ENCODE assay signal across 8 mouse cellular contexts in genomic region chr4:151516998-151517799, GRCm38 (mm10).
DNase-seq lines count a peak whose midpoint lies in the region; ATAC-seq and TF ChIP-seq lines count a peak whose summit lies in the region.

No protein-coding gene starts in this region.

- H3K4me1 ChIP-seq in lung, postnatal 0 days (ENCODE audit: insufficient read depth, low read depth, low read length): no peaks in the 10 kb centered on the region

- H3K27ac ChIP-seq in lung, postnatal 0 days (ENCODE audit: low read length): no peak overlapping the region

- H3K36me3 ChIP-seq in lung, postnatal 0 days (ENCODE audit: insufficient read depth, low read length): no peaks in the 10 kb centered on the region

- no peaks in the 10 kb centered on the region for H3K9me3 ChIP-seq in lung, postnatal 0 days (ENCODE audit: low read length)

- TF ChIP-seq EP300 in lung, postnatal 0 days (IDR thresholded peaks at IDR 0.05): no peak

- WGBS in lung, postnatal 0 days: 24% methylated on average over 11 of the region's 11 CpGs

- no peak overlapping the region for H3K9ac ChIP-seq in lung, postnatal 0 days (replicated peaks; ENCODE audit: low read depth)

- H3K27me3 ChIP-seq in lung, postnatal 0 days (replicated peaks; ENCODE audit: insufficient read depth, low read length): no peaks in the 10 kb centered on the region

- no peak overlapping the region for H3K4me2 ChIP-seq in lung, postnatal 0 days (replicated peaks; ENCODE audit: low read depth, low read length)

- TF ChIP-seq CTCF in lung, postnatal 0 days (IDR thresholded peaks at IDR 0.05): no peak

- DNase-seq in embryo, embryonic 11 days: peak; percentile 27
- no peak for DNase-seq in embryo, embryonic 9.5 days (ENCODE audit: extremely low spot score)
- peak; percentile 36 for DNase-seq in urinary bladder, postnatal 14 days (ENCODE audit: low spot score)
- DNase-seq in urinary bladder, postnatal 25 days (ENCODE audit: low spot score): no peak
- peak; percentile 43 for DNase-seq in lung, postnatal 0 days (ENCODE audit: low spot score)
- DNase-seq in adipocyte (ENCODE audit: low spot score): no peak
- no peak for DNase-seq in thymus, adult 18-20 months
- DNase-seq in adrenal gland, adult 2 months: no peak

- H3K4me3 ChIP-seq in lung, postnatal 0 days (ENCODE audit: low read depth, low read length): no peak overlapping the region

- no peak; the same call in 1 of the 2 replicates for ATAC-seq in lung, postnatal 0 days

Comparison
In these comparisons a context has a peak if more than half of its experiments do, and no peak if none do; other contexts are left out.
1. DNase-seq: peak in embryo, embryonic 11 days (single experiment), urinary bladder, postnatal 14 days (single experiment) and lung, postnatal 0 days (single experiment); none in embryo, embryonic 9.5 days (single experiment), urinary bladder, postnatal 25 days (single experiment), adipocyte (single experiment), thymus, adult 18-20 months (0 of 2) and adrenal gland, adult 2 months (single experiment).